Mouse (Mus musculus): ENCODE measurements around the gene Sipa1l2. TPM values are rescaled to one million over a fixed set of nuclear protein-coding genes. Genes with fewer than 3 reads are reported as not detected.

Gene Sipa1l2
- total RNA-seq (2023), result 10 to 100 TPM; 19.5 to 19.7 TPM

GRCm38 (mm10) chr8:125569533-125570365 lies at the start of gene Sipa1l2:
TSS of gene Sipa1l2 (minus strand) at chr8:125569808.

Other genes starting within 250 kb of the Sipa1l2 start
- 1 to 10 TPM; 1.6 to 2.0 TPM for gene Map10, start 100.0 kb upstream of the Sipa1l2 start, total RNA-seq (2023)
- gene Ntpcr, start 160.2 kb upstream of the Sipa1l2 start, total RNA-seq (2023), result 10 to 100 TPM; 19.0 to 20.4 TPM